Mouse (Mus musculus): Measurements from ENCODE around the gene Fbxl2. TPM values are rescaled to one million over a fixed set of nuclear protein-coding genes. Genes with fewer than 3 reads are reported as not detected.

The Fbxl2 gene
- total and polyA plus RNA-seq, 2 experiments from 2014 or later: 1.6 to 3.4 TPM

GRCm38 (mm10) chr9:114052031-114052430, 6.0 kb upstream of the Fbxl2 start:
- Histone ChIP-seq H3K4me3 (ENCODE audit: low read depth, low read length) (no peak overlapping the region), H3K27ac (ENCODE audit: low read depth) (no peak overlapping the region), H3K27me3 (ENCODE audit: control insufficient read depth, insufficient read depth, low read length) (peaks cover 20% of the 10 kb centered on the region), H3K4me2 (ENCODE audit: low read depth, low read length) (no peak overlapping the region), H3K9ac (replicated peaks; ENCODE audit: low read depth, low read length) (no peak overlapping the region), H3K36me3 (replicated peaks; ENCODE audit: control insufficient read depth, insufficient read depth, low read length) (no peaks in the 10 kb centered on the region), H3K4me1 (ENCODE audit: control insufficient read depth, insufficient read depth) (no peaks in the 10 kb centered on the region), H3K9me3 (replicated peaks; ENCODE audit: control insufficient read depth, low read length) (no peaks in the 10 kb centered on the region)
- ATAC-seq (ENCODE audit: insufficient read depth, low read depth): no peak
- TF ChIP-seq CTCF (IDR thresholded peaks at IDR 0.05; ENCODE audit: low read depth) (no peak), EP300 (IDR thresholded peaks at IDR 0.05; ENCODE audit: low read depth) (no peak)
- WGBS: 73% methylated on average over 4 of the region's 4 CpGs
- no peak for DNase-seq (ENCODE audit: low spot score)

GRCm38 (mm10) chr9:114050778-114051177, 4.8 kb upstream of the Fbxl2 start:
- Histone ChIP-seq H3K9ac (replicated peaks; ENCODE audit: low read depth, low read length) (no peak overlapping the region), H3K4me1 (ENCODE audit: control insufficient read depth, insufficient read depth) (no peaks in the 10 kb centered on the region), H3K4me3 (ENCODE audit: low read depth, low read length) (no peak overlapping the region), H3K4me2 (ENCODE audit: low read depth, low read length) (no peak overlapping the region), H3K27me3 (ENCODE audit: control insufficient read depth, insufficient read depth, low read length) (0 out of 2 replicates have a peak, but pooled peaks cover 8% of the 10 kb centered on the region), H3K9me3 (replicated peaks; ENCODE audit: control insufficient read depth, low read length) (no peaks in the 10 kb centered on the region), H3K27ac (ENCODE audit: low read depth) (no peak overlapping the region), H3K36me3 (replicated peaks; ENCODE audit: control insufficient read depth, insufficient read depth, low read length) (no peaks in the 10 kb centered on the region)
- DNase-seq (ENCODE audit: low spot score): no peak
- TF ChIP-seq CTCF (IDR thresholded peaks at IDR 0.05; ENCODE audit: low read depth): no peak
- no peak for TF ChIP-seq EP300 (IDR thresholded peaks at IDR 0.05; ENCODE audit: low read depth)
- no peak for ATAC-seq (ENCODE audit: insufficient read depth, low read depth)
- 79% methylated on average over 16 of the region's 16 CpGs for WGBS

GRCm38 (mm10) chr9:114050106-114050505, 4.1 kb upstream of the Fbxl2 start:
- H3K9ac ChIP-seq (replicated peaks; ENCODE audit: low read depth, low read length): no peak overlapping the region
- H3K27ac ChIP-seq (ENCODE audit: low read depth): no peak overlapping the region
- 0 out of 2 replicates have a peak, but pooled peaks cover 2% of the 10 kb centered on the region for H3K27me3 ChIP-seq (ENCODE audit: control insufficient read depth, insufficient read depth, low read length)
- ATAC-seq (ENCODE audit: insufficient read depth, low read depth) (no peak), DNase-seq (ENCODE audit: low spot score) (no peak)
- H3K4me2 ChIP-seq (ENCODE audit: low read depth, low read length): no peak overlapping the region
- WGBS: 78% methylated on average over 7 of the region's 7 CpGs
- no peaks in the 10 kb centered on the region for H3K4me1 ChIP-seq (ENCODE audit: control insufficient read depth, insufficient read depth)
- no peaks in the 10 kb centered on the region for H3K36me3 ChIP-seq (replicated peaks; ENCODE audit: control insufficient read depth, insufficient read depth, low read length)
- H3K4me3 ChIP-seq (ENCODE audit: low read depth, low read length): no peak overlapping the region
- no peak for TF ChIP-seq CTCF (IDR thresholded peaks at IDR 0.05; ENCODE audit: low read depth)
- no peaks in the 10 kb centered on the region for H3K9me3 ChIP-seq (replicated peaks; ENCODE audit: control insufficient read depth, low read length)

GRCm38 (mm10) chr9:114046676-114047075, 685 bp upstream of the Fbxl2 start:
- Histone ChIP-seq H3K9me3 (replicated peaks; ENCODE audit: control insufficient read depth, low read length) (no peaks in the 10 kb centered on the region), H3K27me3 (ENCODE audit: control insufficient read depth, insufficient read depth, low read length) (no peaks in the 10 kb centered on the region), H3K4me2 (ENCODE audit: low read depth, low read length) (no peak overlapping the region), H3K36me3 (replicated peaks; ENCODE audit: control insufficient read depth, insufficient read depth, low read length) (no peaks in the 10 kb centered on the region), H3K4me3 (ENCODE audit: low read depth, low read length) (no peak overlapping the region), H3K27ac (ENCODE audit: low read depth) (no peak overlapping the region), H3K9ac (replicated peaks; ENCODE audit: low read depth, low read length) (no peak overlapping the region), H3K4me1 (ENCODE audit: control insufficient read depth, insufficient read depth) (no peaks in the 10 kb centered on the region)
- WGBS: 88% methylated on average over 7 of the region's 7 CpGs
- ATAC-seq (ENCODE audit: insufficient read depth, low read depth) (no peak), DNase-seq (ENCODE audit: low spot score) (no peak)
- no peak for TF ChIP-seq CTCF (IDR thresholded peaks at IDR 0.05; ENCODE audit: low read depth)
- TF ChIP-seq EP300 (IDR thresholded peaks at IDR 0.05; ENCODE audit: low read depth): no peak

GRCm38 (mm10) chr9:114044446-114044845, 1.5 kb downstream of the Fbxl2 start:
- no peaks in the 10 kb centered on the region for H3K9me3 ChIP-seq (replicated peaks; ENCODE audit: control insufficient read depth, low read length)
- WGBS: 52% methylated on average over 3 of the region's 3 CpGs
- no peak for DNase-seq (ENCODE audit: low spot score)
- no peak overlapping the region for H3K9ac ChIP-seq (replicated peaks; ENCODE audit: low read depth, low read length)
- H3K4me1 ChIP-seq (ENCODE audit: control insufficient read depth, insufficient read depth): no peaks in the 10 kb centered on the region
- no peak overlapping the region for H3K4me3 ChIP-seq (ENCODE audit: low read depth, low read length)
- no peak overlapping the region for H3K4me2 ChIP-seq (ENCODE audit: low read depth, low read length)
- H3K27me3 ChIP-seq (ENCODE audit: control insufficient read depth, insufficient read depth, low read length): no peaks in the 10 kb centered on the region
- no peaks in the 10 kb centered on the region for H3K36me3 ChIP-seq (replicated peaks; ENCODE audit: control insufficient read depth, insufficient read depth, low read length)
- TF ChIP-seq EP300 (IDR thresholded peaks at IDR 0.05; ENCODE audit: low read depth): no peak
- TF ChIP-seq CTCF (IDR thresholded peaks at IDR 0.05; ENCODE audit: low read depth): peak; percentile 40
- H3K27ac ChIP-seq (ENCODE audit: low read depth): no peak overlapping the region
- no peak for ATAC-seq (ENCODE audit: insufficient read depth, low read depth)

- H3K36me3 ChIP-seq (replicated peaks; ENCODE audit: control insufficient read depth, insufficient read depth, low read length): no peaks in the 10 kb centered on the region
- H3K9ac ChIP-seq (replicated peaks; ENCODE audit: low read depth, low read length): no peak overlapping the region
- no peaks in the 10 kb centered on the region for H3K4me1 ChIP-seq (ENCODE audit: control insufficient read depth, insufficient read depth)
- H3K9me3 ChIP-seq (replicated peaks; ENCODE audit: control insufficient read depth, low read length): no peaks in the 10 kb centered on the region
- no peak overlapping the region for H3K4me2 ChIP-seq (ENCODE audit: low read depth, low read length)
- no peak overlapping the region for H3K27ac ChIP-seq (ENCODE audit: low read depth)
- no peaks in the 10 kb centered on the region for H3K27me3 ChIP-seq (ENCODE audit: control insufficient read depth, insufficient read depth, low read length)
- WGBS: 54% methylated on average over 6 of the region's 6 CpGs
- DNase-seq (ENCODE audit: low spot score): no peak
- H3K4me3 ChIP-seq (ENCODE audit: low read depth, low read length): no peak overlapping the region
- no peak for ATAC-seq (ENCODE audit: insufficient read depth, low read depth)
- TF ChIP-seq EP300 (IDR thresholded peaks at IDR 0.05; ENCODE audit: low read depth) (no peak), CTCF (IDR thresholded peaks at IDR 0.05; ENCODE audit: low read depth) (no peak)
Measured at GRCm38 (mm10) chr9:114042490-114042889, 3.5 kb downstream of the Fbxl2 start.

Data from heart, postnatal 0 days (tissue).